Mouse (Mus musculus): ENCODE measurements around the gene Mvb12b. TPM values are rescaled to one million over a fixed set of nuclear protein-coding genes. Genes with fewer than 3 reads are reported as not detected.

Mvb12b gene
- polyA plus RNA-seq, 1 experiment from 2014 or later = 52.2 TPM

GRCm38 (mm10) chr2:33870369-33871180, 17.2 kb downstream of the Mvb12b start:
- H3K9ac ChIP-seq (replicated peaks) = no peak overlapping the region
- H3K27me3 ChIP-seq (replicated peaks) = no peaks in the 10 kb centered on the region
- no peak for ATAC-seq (ENCODE audit: low FRiP score)

GRCm38 (mm10) chr2:33869689-33870343, 17.9 kb downstream of the Mvb12b start:
- Histone ChIP-seq H3K27ac (replicated peaks) (no peak overlapping the region), H3K4me2 (no peak overlapping the region), H3K36me3 (peaks cover 29% of the 10 kb centered on the region), H3K4me1 (peaks cover 41% of the 10 kb centered on the region), H3K9me3 (replicated peaks) (no peaks in the 10 kb centered on the region), H3K27me3 (replicated peaks) (no peaks in the 10 kb centered on the region), H3K4me3 (replicated peaks) (no peak overlapping the region), H3K9ac (replicated peaks) (no peak overlapping the region)
- ATAC-seq (ENCODE audit: low FRiP score) = no peak
- WGBS = 80% methylated on average over 10 of the region's 10 CpGs

More at GRCm38 (mm10) chr2:33870369-33871180, 17.2 kb downstream of the Mvb12b start:
- H3K27ac ChIP-seq (replicated peaks) = peak overlapping the region; percentile 75
- peaks cover 49% of the 10 kb centered on the region for H3K4me1 ChIP-seq
- no peak overlapping the region for H3K4me2 ChIP-seq
- H3K9me3 ChIP-seq (replicated peaks) = no peaks in the 10 kb centered on the region
- WGBS = 62% methylated on average over 17 of the region's 17 CpGs
- H3K36me3 ChIP-seq = peaks cover 29% of the 10 kb centered on the region
- no peak overlapping the region for H3K4me3 ChIP-seq (replicated peaks)

- Histone ChIP-seq H3K36me3 (peaks cover 28% of the 10 kb centered on the region), H3K9ac (replicated peaks) (no peak overlapping the region), H3K27me3 (replicated peaks) (no peaks in the 10 kb centered on the region), H3K9me3 (replicated peaks) (no peaks in the 10 kb centered on the region), H3K27ac (replicated peaks) (0 out of 2 replicates have a peak overlapping the region, but pooled peaks have one; percentile 3), H3K4me3 (replicated peaks) (no peak overlapping the region), H3K4me2 (no peak overlapping the region), H3K4me1 (peaks cover 36% of the 10 kb centered on the region)
- 71% methylated on average over 5 of the region's 5 CpGs for WGBS
- ATAC-seq (ENCODE audit: low FRiP score) = no peak
Measured at GRCm38 (mm10) chr2:33868996-33869688, 18.6 kb downstream of the Mvb12b start.

DNA sequence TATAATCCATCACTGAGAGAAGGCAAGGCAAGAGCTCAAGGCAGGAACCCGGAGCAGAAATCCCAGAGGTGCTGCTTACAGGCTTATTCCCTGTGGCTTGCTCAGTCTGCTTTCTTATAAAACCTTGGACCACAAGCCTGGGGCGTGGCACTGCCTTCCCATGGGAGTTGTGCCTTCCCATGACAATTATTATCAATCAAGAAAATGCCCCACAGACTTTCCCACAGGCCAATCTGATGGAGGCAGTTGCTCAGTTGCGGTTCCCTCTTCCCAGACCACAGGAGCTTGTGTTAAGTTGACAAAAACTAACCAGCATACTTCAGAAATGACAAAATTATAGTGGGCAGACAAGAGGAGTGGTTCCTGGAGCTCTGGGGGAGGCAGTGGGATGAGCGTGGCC, 19.4 kb downstream of the Mvb12b start:
- no peak for ATAC-seq (ENCODE audit: low FRiP score)
- Histone ChIP-seq H3K4me2 (no peak overlapping the region), H3K4me3 (replicated peaks) (no peak overlapping the region), H3K27me3 (replicated peaks) (no peaks in the 10 kb centered on the region), H3K9me3 (replicated peaks) (no peaks in the 10 kb centered on the region), H3K4me1 (peaks cover 35% of the 10 kb centered on the region), H3K36me3 (peaks cover 20% of the 10 kb centered on the region), H3K9ac (replicated peaks) (no peak overlapping the region), H3K27ac (replicated peaks) (0 out of 2 replicates have a peak overlapping the region, but pooled peaks have one; percentile 0)
- WGBS = 74% methylated on average over 4 of the region's 4 CpGs

- no peaks in the 10 kb centered on the region for H3K9me3 ChIP-seq (replicated peaks)
- ATAC-seq (ENCODE audit: low FRiP score) = no peak
- H3K4me2 ChIP-seq = no peak overlapping the region
- H3K9ac ChIP-seq (replicated peaks) = no peak overlapping the region
- no peak overlapping the region for H3K4me3 ChIP-seq (replicated peaks)
- no peaks in the 10 kb centered on the region for H3K36me3 ChIP-seq
- 76% methylated on average over 2 of the region's 2 CpGs for WGBS
- H3K27ac ChIP-seq (replicated peaks) = no peak overlapping the region
- peaks cover 16% of the 10 kb centered on the region for H3K4me1 ChIP-seq
- no peaks in the 10 kb centered on the region for H3K27me3 ChIP-seq (replicated peaks)
Measured at GRCm38 (mm10) chr2:33856746-33857145, 31.0 kb downstream of the Mvb12b start.

DNA sequence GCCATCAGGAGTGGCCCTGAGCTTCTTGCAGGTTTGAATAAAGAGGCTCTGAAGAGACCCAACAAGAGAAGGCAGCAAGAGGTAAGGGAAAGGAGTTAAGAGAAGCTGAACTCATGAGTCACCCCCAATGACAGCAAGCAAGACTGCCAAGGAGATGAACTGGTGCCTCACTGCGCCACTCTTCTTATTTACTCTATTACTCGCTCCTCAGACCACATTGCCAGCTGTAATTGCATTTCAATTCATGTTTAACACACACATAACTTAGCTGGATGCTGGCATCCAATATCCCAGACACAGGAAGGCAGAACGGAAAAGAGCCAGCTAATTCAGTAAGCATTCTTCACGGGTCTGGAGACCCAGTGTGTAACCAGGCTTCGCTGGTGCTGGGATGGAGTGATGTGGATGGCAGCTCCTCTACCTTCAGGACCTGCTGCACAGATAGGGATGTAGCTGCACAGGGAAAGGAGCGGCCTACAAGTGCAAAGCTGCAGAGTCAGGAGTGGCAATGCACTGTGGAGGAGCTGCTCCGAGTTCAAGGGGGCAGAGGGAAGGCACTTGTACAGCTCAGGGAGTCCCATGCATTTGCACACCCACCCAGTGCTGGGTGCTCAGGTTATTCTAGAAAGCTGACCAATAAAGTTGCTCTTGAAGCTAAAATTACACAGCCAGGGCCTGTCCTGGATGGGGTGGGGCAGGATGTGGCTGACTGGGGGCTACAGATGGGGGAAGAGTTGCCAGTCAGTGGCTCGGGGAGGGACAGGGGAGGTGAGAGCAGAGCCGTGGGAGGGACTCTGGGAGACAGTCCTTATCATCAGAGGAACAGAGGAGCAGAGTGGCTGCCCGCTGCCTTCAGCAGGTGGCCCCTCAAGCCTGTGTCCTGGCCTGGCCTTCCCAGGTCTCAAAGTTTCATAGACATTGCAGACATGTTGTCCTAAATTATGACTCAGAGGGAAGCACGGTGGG, 34.5 kb downstream of the Mvb12b start:
- peaks cover 16% of the 10 kb centered on the region for H3K4me1 ChIP-seq
- peak overlapping the region; percentile 28; the same call in 1 of the 2 replicates for H3K27ac ChIP-seq (replicated peaks)
- no peak overlapping the region for H3K4me2 ChIP-seq
- H3K36me3 ChIP-seq = 0 out of 2 replicates have a peak, but pooled peaks cover 5% of the 10 kb centered on the region
- H3K4me3 ChIP-seq (replicated peaks) = no peak overlapping the region
- WGBS = 71% methylated on average over 11 of the region's 11 CpGs
- H3K27me3 ChIP-seq (replicated peaks) = no peaks in the 10 kb centered on the region
- ATAC-seq (ENCODE audit: low FRiP score) = no peak; the same call in 1 of the 2 replicates
- H3K9ac ChIP-seq (replicated peaks) = no peak overlapping the region
- no peaks in the 10 kb centered on the region for H3K9me3 ChIP-seq (replicated peaks)

GRCm38 (mm10) chr2:33847196-33847834, 40.4 kb downstream of the Mvb12b start:
- Histone ChIP-seq H3K27ac (replicated peaks) (peak overlapping the region; percentile 60), H3K9me3 (replicated peaks) (no peaks in the 10 kb centered on the region), H3K9ac (replicated peaks) (no peak overlapping the region), H3K4me1 (peaks cover 25% of the 10 kb centered on the region), H3K36me3 (0 out of 2 replicates have a peak, but pooled peaks cover 5% of the 10 kb centered on the region), H3K27me3 (replicated peaks) (no peaks in the 10 kb centered on the region), H3K4me3 (replicated peaks) (no peak overlapping the region), H3K4me2 (no peak overlapping the region)
- WGBS = 76% methylated on average over 11 of the region's 11 CpGs
- no peak for ATAC-seq (ENCODE audit: low FRiP score)

GRCm38 (mm10) chr2:33846635-33847034, 41.1 kb downstream of the Mvb12b start:
- ATAC-seq (ENCODE audit: low FRiP score) = peak; percentile 48; the same call in 1 of the 2 replicates
- no peaks in the 10 kb centered on the region for H3K9me3 ChIP-seq (replicated peaks)
- peak overlapping the region; percentile 60 for H3K27ac ChIP-seq (replicated peaks)
- 59% methylated on average over 4 of the region's 4 CpGs for WGBS
- H3K36me3 ChIP-seq = 0 out of 2 replicates have a peak, but pooled peaks cover 5% of the 10 kb centered on the region
- no peak overlapping the region for H3K4me2 ChIP-seq
- H3K9ac ChIP-seq (replicated peaks) = no peak overlapping the region
- peaks cover 25% of the 10 kb centered on the region for H3K4me1 ChIP-seq
- no peaks in the 10 kb centered on the region for H3K27me3 ChIP-seq (replicated peaks)
- no peak overlapping the region for H3K4me3 ChIP-seq (replicated peaks)

DNA sequence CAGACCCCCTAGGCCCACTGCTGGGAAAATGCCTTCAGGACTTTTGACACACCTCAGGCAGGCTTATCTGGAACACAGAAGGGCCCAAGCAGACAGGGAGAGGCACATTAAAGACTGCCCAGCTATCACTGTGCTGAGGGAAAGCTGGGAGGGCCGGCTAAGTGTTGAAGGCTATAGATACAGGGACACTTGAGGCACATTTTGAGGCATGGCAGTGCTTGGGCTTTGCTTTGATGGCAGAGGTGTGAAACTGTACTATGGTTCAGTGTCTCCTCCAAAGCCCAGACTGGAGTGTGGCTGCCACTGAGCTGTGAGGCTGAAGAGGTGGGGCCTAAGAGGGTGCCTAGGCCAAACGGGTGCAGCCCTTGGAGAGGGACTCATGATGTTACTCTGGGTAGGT, 44.1 kb downstream of the Mvb12b start:
- Histone ChIP-seq H3K9ac (replicated peaks) (no peak overlapping the region), H3K4me2 (no peak overlapping the region), H3K36me3 (peaks cover 6% of the 10 kb centered on the region; the same call in 1 of the 2 replicates), H3K27ac (replicated peaks) (no peak overlapping the region), H3K9me3 (replicated peaks) (no peaks in the 10 kb centered on the region), H3K4me1 (peaks cover 48% of the 10 kb centered on the region), H3K4me3 (replicated peaks) (no peak overlapping the region), H3K27me3 (replicated peaks) (no peaks in the 10 kb centered on the region)
- 74% methylated on average over 2 of the region's 2 CpGs for WGBS
- no peak for ATAC-seq (ENCODE audit: low FRiP score)

GRCm38 (mm10) chr2:33842983-33843577, 44.7 kb downstream of the Mvb12b start:
- Histone ChIP-seq H3K9me3 (replicated peaks) (no peaks in the 10 kb centered on the region), H3K4me3 (replicated peaks) (no peak overlapping the region), H3K4me2 (no peak overlapping the region), H3K9ac (replicated peaks) (no peak overlapping the region), H3K4me1 (peaks cover 49% of the 10 kb centered on the region), H3K36me3 (peaks cover 8% of the 10 kb centered on the region; the same call in 1 of the 2 replicates), H3K27me3 (replicated peaks) (no peaks in the 10 kb centered on the region), H3K27ac (replicated peaks) (no peak overlapping the region)
- ATAC-seq (ENCODE audit: low FRiP score) = no peak
- WGBS = 99% methylated on average over 2 of the region's 2 CpGs
